Mouse (Mus musculus) G1E (cell line): ENCODE data around the gene Top2b.

Experiments used
- CTCF ChIP-seq: IDR thresholded peaks from 2 replicates; pipeline ENCODE4 v1.5.1; 2012; ENCODE audit warnings: low read depth, low read length, inconsistent platforms, mixed read lengths
- GATA2 ChIP-seq: IDR thresholded peaks from 2 replicates; pipeline ENCODE4 v1.6.1; 2012; ENCODE audit warnings: low read depth, low read length, inconsistent platforms, borderline replicate concordance

DNA sequence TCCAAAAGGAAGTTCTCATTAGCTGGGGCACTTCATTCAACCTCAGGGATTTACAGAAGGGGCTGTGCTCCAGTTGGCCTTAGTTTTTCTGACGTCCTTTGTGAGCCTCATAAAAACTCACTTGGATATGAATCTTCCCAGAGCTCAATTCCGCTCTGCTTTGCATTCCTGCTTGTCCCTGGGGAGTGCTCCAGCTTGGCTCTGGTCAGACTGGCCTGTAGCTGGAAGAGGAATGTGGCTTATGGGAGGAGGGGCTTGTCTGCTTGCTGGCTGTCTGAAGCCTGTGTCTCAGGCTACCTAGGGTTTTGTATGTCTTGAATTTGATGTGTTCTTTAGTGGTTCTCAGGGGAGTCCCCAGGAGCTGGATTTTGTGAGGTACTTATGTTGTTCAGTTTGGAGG, 36.4 kb upstream of the Top2b start:
- TF ChIP-seq CTCF (no peak), GATA2 (no peak)
